Mouse (Mus musculus) kidney, adult 2 months (tissue): ENCODE measurements around the gene Alg9.

Experiments used
- CTCF ChIP-seq: fragments of 200-500 bp; conservative IDR thresholded peaks from 2 replicates; pipeline ENCODE4 v1.5.1; 2011; ENCODE audit warnings: low read depth, mild to moderate bottlenecking, control low read depth, low read length, moderate library complexity, mixed read lengths; ENCODE audit not compliant: insufficient read depth, insufficient read length
- POLR2A ChIP-seq: fragments of 200-500 bp; IDR thresholded peaks from one replicate; pipeline ENCODE4 v1.6.1; 2011; ENCODE audit warnings: low read depth, low read length, control low read depth

GRCm38 (mm10) chr9:50863824-50864223, 89.0 kb downstream of the Alg9 start:
- TF ChIP-seq POLR2A: no peak
- no peak for TF ChIP-seq CTCF
